Mouse (Mus musculus) MEL (cell line): ENCODE data around the gene Col15a1. TPM values are rescaled to one million over a fixed set of nuclear protein-coding genes. Genes with fewer than 3 reads are reported as not detected.

Source experiments
- DNase-seq: peaks from one replicate; pipeline ENCODE4 v3.0.0; 2011; ENCODE audit warnings: low read depth, low spot score
- H3K27ac ChIP-seq: 2 replicates; pipeline ENCODE4 v1.5.1; 2012; ENCODE audit warnings: low read depth, mild to moderate bottlenecking, control low read depth, low read length, moderate library complexity; ENCODE audit not compliant: control insufficient read depth
- H3K27me3 ChIP-seq, 2 experiments: fragments of 150-350 bp in 1 of 2; sonication (generic) in 1 of 2; 2 replicates each; pipeline ENCODE4 v1.6.1; 2012; ENCODE audit warnings: low read length in 2 of 2, mild to moderate bottlenecking in 2 of 2, improper control_type of control experiment in 1 of 2, moderate library complexity in 1 of 2; ENCODE audit not compliant: insufficient read depth in 2 of 2, control insufficient read depth in 1 of 2
- H3K36me3 ChIP-seq, 2 experiments: 2 replicates each; pipeline ENCODE4 v1.6.1; 2012 to 2014; ENCODE audit warnings: low read length in 2 of 2, improper control_type of control experiment in 1 of 2, inconsistent platforms in 1 of 2, mild to moderate bottlenecking in 1 of 2; ENCODE audit not compliant: insufficient read depth in 2 of 2, control insufficient read depth in 1 of 2
- H3K4me1 ChIP-seq, 2 experiments: fragments of 150-350 bp in 1 of 2; sonication (generic) in 1 of 2; 2 replicates each; pipeline ENCODE4 v1.6.1; 2012; ENCODE audit warnings: low read length in 2 of 2, improper control_type of control experiment in 1 of 2, mild to moderate bottlenecking in 1 of 2; ENCODE audit not compliant: insufficient read depth in 2 of 2, control insufficient read depth in 1 of 2
- H3K4me3 ChIP-seq, 2 experiments: fragments of 150-350 bp in 1 of 2; sonication (generic) in 1 of 2; 2 replicates each; pipeline ENCODE4 v1.5.1; 2012; ENCODE audit warnings: low read depth in 2 of 2, low read length in 2 of 2, mild to moderate bottlenecking in 2 of 2, moderate library complexity in 2 of 2, control low read depth in 1 of 2, improper control_type of control experiment in 1 of 2; ENCODE audit not compliant: control insufficient read depth in 1 of 2, insufficient read depth in 1 of 2
- H3K79me2 ChIP-seq: 2 replicates; pipeline ENCODE4 v1.6.1; 2012; ENCODE audit warnings: mild to moderate bottlenecking, low read length, moderate library complexity; ENCODE audit not compliant: control insufficient read depth, poor library complexity, insufficient read depth
- H3K9ac ChIP-seq: 2 replicates; pipeline ENCODE4 v1.6.1; 2012; ENCODE audit warnings: low read depth, mild to moderate bottlenecking, control low read depth, low read length, moderate library complexity; ENCODE audit not compliant: control insufficient read depth, poor library complexity, severe bottlenecking
- H3K9me3 ChIP-seq: fragments of 150-350 bp; sonication (generic); replicated peaks from 2 replicates; pipeline ENCODE4 v1.6.1; 2012; ENCODE audit warnings: mild to moderate bottlenecking, low read length, improper control_type of control experiment, moderate library complexity; ENCODE audit not compliant: insufficient read depth
- BHLHE40 ChIP-seq: IDR thresholded peaks from 2 replicates; pipeline ENCODE4 v1.6.1; 2012; ENCODE audit warnings: low read depth, mild to moderate bottlenecking, inconsistent platforms, low read length, improper control_type of control experiment, borderline replicate concordance
- ELF1 ChIP-seq: IDR thresholded peaks from 2 replicates; pipeline ENCODE4 v1.6.1; 2014; ENCODE audit warnings: low read depth, mild to moderate bottlenecking, inconsistent platforms, low read length, improper control_type of control experiment, moderate library complexity
- KAT2A ChIP-seq: conservative IDR thresholded peaks from 2 replicates; pipeline ENCODE4 v1.6.1; 2012; ENCODE audit warnings: low read depth, low read length, improper control_type of control experiment, inconsistent platforms
- MAFK ChIP-seq: IDR thresholded peaks from 2 replicates; pipeline ENCODE4 v1.6.1; 2011; ENCODE audit warnings: low read depth, mild to moderate bottlenecking, low read length, improper control_type of control experiment, borderline replicate concordance
- MAZ ChIP-seq: IDR thresholded peaks from 2 replicates; pipeline ENCODE4 v1.6.1; 2012; ENCODE audit warnings: low read depth, mild to moderate bottlenecking, inconsistent platforms, low read length, improper control_type of control experiment
- MEF2A ChIP-seq: IDR thresholded peaks from 2 replicates; pipeline ENCODE4 v1.6.1; 2014; ENCODE audit warnings: low read depth, mild to moderate bottlenecking, inconsistent platforms, low read length, improper control_type of control experiment; ENCODE audit not compliant: poor library complexity, insufficient replicate concordance, severe bottlenecking; ENCODE audit errors: extremely low read depth
- POLR2AphosphoS5 ChIP-seq: IDR thresholded peaks from 2 replicates; pipeline ENCODE4 v1.6.1; 2012; ENCODE audit warnings: low read depth, borderline replicate concordance, mild to moderate bottlenecking, inconsistent platforms, low read length, moderate library complexity, mixed read lengths
- RAD21 ChIP-seq: IDR thresholded peaks from 2 replicates; pipeline ENCODE4 v1.6.1; 2011; ENCODE audit warnings: mild to moderate bottlenecking, low read depth, low read length, improper control_type of control experiment
- SIN3A ChIP-seq: IDR thresholded peaks from 2 replicates; pipeline ENCODE4 v1.6.1; 2012; ENCODE audit warnings: low read length, improper control_type of control experiment, inconsistent platforms
- TAL1 ChIP-seq: IDR thresholded peaks from 2 replicates; pipeline ENCODE4 v1.6.1; 2012; ENCODE audit warnings: mild to moderate bottlenecking, inconsistent platforms, low read length, moderate library complexity, mixed read lengths
- TCF12 ChIP-seq: IDR thresholded peaks from 2 replicates; pipeline ENCODE4 v1.6.1; 2014; ENCODE audit warnings: low read depth, mild to moderate bottlenecking, inconsistent platforms, low read length, improper control_type of control experiment, moderate library complexity
- USF1 ChIP-seq: IDR thresholded peaks from 2 replicates; pipeline ENCODE4 v1.6.1; 2014; ENCODE audit warnings: low read depth, mild to moderate bottlenecking, inconsistent platforms, low read length, improper control_type of control experiment, moderate library complexity
- USF2 ChIP-seq, 2 experiments: IDR thresholded peaks; 2 replicates each; pipeline ENCODE4 v1.6.1; 2011 to 2012; ENCODE audit warnings: improper control_type of control experiment in 2 of 2, low read length in 2 of 2, borderline replicate concordance in 1 of 2, inconsistent platforms in 1 of 2, low read depth in 1 of 2, mild to moderate bottlenecking in 1 of 2; ENCODE audit not compliant: insufficient read depth in 1 of 2
- ZKSCAN1 ChIP-seq: IDR thresholded peaks from 2 replicates; pipeline ENCODE4 v1.6.1; 2012; ENCODE audit warnings: low read depth, mild to moderate bottlenecking, inconsistent platforms, low read length, improper control_type of control experiment, moderate library complexity
- polyA plus RNA-seq, 2 experiments: library from polyadenylated mRNA; stranded (reverse) in 1 of 2; unstranded in 1 of 2; fragments of >175 nt in 1 of 2; fragments of >200 nt in 1 of 2; gene quantifications; 2 replicates each; pipeline versions ENCODE4 v1.2.1 to v1.2.4; 2012; ENCODE audit warnings: low replicate concordance in 2 of 2, low read depth in 1 of 2; ENCODE audit not compliant: insufficient read length in 2 of 2, insufficient read depth in 1 of 2, missing spikeins in 1 of 2
- total RNA-seq: library from RNA; depleted of rRNA; stranded (reverse); fragments of 300-350 nt; gene quantifications from 2 replicates; pipeline ENCODE4 v1.2.3, GENCODE M21; 2012

Col15a1 gene
- total and polyA plus RNA-seq, 3 experiments, result 2.2 to 2.6 TPM; not detected in 1

GRCm38 (mm10) chr4:47218828-47219227 lies 10.9 kb downstream of the Col15a1 start:
- no peak overlapping the region for H3K27ac ChIP-seq
- DNase-seq, result no peak
- H3K4me3 ChIP-seq, result no peak overlapping the region
- no peak overlapping the region for H3K9ac ChIP-seq
- no peaks in the 10 kb centered on the region for H3K36me3 ChIP-seq
- TF ChIP-seq SIN3A, result no peak
- no peak for TF ChIP-seq BHLHE40
- TF ChIP-seq KAT2A, result no peak
- no peak for TF ChIP-seq TAL1
- no peak for TF ChIP-seq POLR2AphosphoS5
- no peak for TF ChIP-seq USF1
- TF ChIP-seq MEF2A, result no peak
- TF ChIP-seq, all 39 proteins: peak for 0
- Histone ChIP-seq H3K79me2 (no peaks in the 10 kb centered on the region), H3K27me3 (peaks cover 0 to 5% of the 10 kb centered on the region in 2 experiments; a peak in 3 of 4 replicates), H3K4me1 (no peaks in the 10 kb centered on the region), H3K9me3 (no peaks in the 10 kb centered on the region)

GRCm38 (mm10) chr4:47219393-47219792 lies 11.4 kb downstream of the Col15a1 start:
- no peaks in the 10 kb centered on the region for H3K4me1 ChIP-seq
- no peaks in the 10 kb centered on the region for H3K9me3 ChIP-seq
- DNase-seq, result no peak
- peaks cover 2 to 5% of the 10 kb centered on the region in 2 experiments for H3K27me3 ChIP-seq
- H3K79me2 ChIP-seq, result no peaks in the 10 kb centered on the region
- no peak overlapping the region for H3K9ac ChIP-seq
- H3K4me3 ChIP-seq, result no peak overlapping the region
- no peak overlapping the region for H3K27ac ChIP-seq
- no peaks in the 10 kb centered on the region for H3K36me3 ChIP-seq
- TF ChIP-seq TAL1 (no peak), TCF12 (no peak), MAFK (no peak), ELF1 (no peak), RAD21 (no peak), SIN3A (no peak)
- TF ChIP-seq, all 39 proteins: peak for 0

GRCm38 (mm10) chr4:47220544-47220943 lies 12.6 kb downstream of the Col15a1 start:
- H3K27me3 ChIP-seq, result peaks cover 3 to 5% of the 10 kb centered on the region in 2 experiments

More at GRCm38 (mm10) chr4:47220544-47220943, 12.6 kb downstream of the Col15a1 start:
- Histone ChIP-seq H3K9ac (no peak overlapping the region), H3K79me2 (no peaks in the 10 kb centered on the region), H3K9me3 (no peaks in the 10 kb centered on the region), H3K27ac (no peak overlapping the region), H3K4me1 (no peaks in the 10 kb centered on the region), H3K4me3 (no peak overlapping the region), H3K36me3 (no peaks in the 10 kb centered on the region)
- DNase-seq, result no peak
- TF ChIP-seq SIN3A (no peak), ZKSCAN1 (no peak), RAD21 (no peak), ELF1 (no peak), BHLHE40 (no peak), USF2 (IDR thresholded peaks at IDR 0.05; ENCODE audit: borderline replicate concordance in 1 of 2, insufficient read depth in 1 of 2, low read depth in 1 of 2, low read length in 2 of 2) (no peak), POLR2AphosphoS5 (no peak), MAZ (no peak)
